Mouse (Mus musculus) lung, postnatal 0 days (tissue): Measurements from ENCODE around the gene Xpo4.

Experiments
- CTCF ChIP-seq: IDR thresholded peaks from 2 replicates; pipeline ENCODE4 v1.5.1; 2016; ENCODE audit warnings: antibody characterized with exemption, mild to moderate bottlenecking
- EP300 ChIP-seq: IDR thresholded peaks from 2 replicates; pipeline ENCODE4 v1.6.1; 2016; ENCODE audit warnings: antibody characterized with exemption, mild to moderate bottlenecking, control low read depth

DNA sequence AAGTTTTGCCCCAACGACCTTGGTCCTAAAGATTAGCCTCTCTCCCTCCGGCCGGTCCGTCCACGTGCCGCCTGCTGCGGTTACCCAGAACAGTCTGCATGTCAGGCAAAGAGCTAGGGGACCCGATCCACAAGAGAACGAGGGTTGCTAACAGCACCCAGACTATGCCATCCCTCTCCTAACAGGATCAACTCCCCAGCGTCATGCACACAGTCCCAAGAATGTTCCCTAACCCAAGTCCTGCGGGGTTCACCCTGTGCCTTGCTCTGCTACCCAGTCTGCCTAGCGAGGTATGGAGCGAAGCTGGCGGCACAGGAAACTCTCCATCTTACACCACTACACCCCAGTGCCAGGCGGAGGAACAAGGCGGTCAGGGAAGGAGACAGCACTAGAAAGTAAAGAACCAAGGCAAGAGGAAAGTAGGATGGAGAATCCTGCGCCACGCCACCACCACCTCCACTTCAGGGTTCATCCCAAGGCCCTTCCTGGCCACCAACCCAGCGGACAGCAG, 864 bp downstream of the Xpo4 start:
- TF ChIP-seq CTCF (no peak), EP300 (no peak)
